8 mouse cellular contexts compared by ENCODE assay signal in the genomic region with DNA sequence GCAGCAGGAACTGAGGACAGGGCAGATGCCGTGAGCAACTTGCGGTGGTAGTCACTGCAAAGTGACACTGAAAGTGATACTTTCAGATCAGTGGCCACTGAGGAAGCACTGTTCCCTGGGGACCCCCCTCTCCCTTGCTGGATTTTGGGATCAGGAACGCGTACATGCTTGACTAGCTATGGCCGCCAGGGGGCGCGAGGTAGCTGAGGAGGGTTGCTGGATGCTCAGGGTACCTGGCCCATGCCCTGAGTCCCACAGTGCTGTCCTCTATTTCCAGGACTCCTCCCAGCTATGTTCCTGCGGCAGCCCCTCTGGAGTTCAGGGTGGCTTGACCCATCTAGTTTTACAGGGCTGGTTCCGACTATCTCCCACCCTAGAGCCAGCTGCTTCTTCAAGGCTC. TPM values are rescaled to one million over a fixed set of nuclear protein-coding genes. Genes with fewer than 3 reads are reported as not detected.
DNase-seq lines count a peak whose midpoint lies in the region; ATAC-seq lines count a peak whose summit lies in the region.

No protein-coding gene starts in this region.

- no peak overlapping the region for H3K4me3 ChIP-seq in hindbrain, embryonic 11.5 days (ENCODE audit: low read depth, low read length)

- H3K36me3 ChIP-seq in hindbrain, embryonic 11.5 days (ENCODE audit: control insufficient read depth, insufficient read depth, low read length): no peaks in the 10 kb centered on the region

- no peak overlapping the region for H3K27ac ChIP-seq in hindbrain, embryonic 11.5 days (ENCODE audit: low read depth, low read length)

- H3K4me2 ChIP-seq in hindbrain, embryonic 11.5 days (replicated peaks; ENCODE audit: low read depth, low read length): no peak overlapping the region

- no peak overlapping the region for H3K9ac ChIP-seq in hindbrain, embryonic 11.5 days (ENCODE audit: low read depth, low read length)

- no peaks in the 10 kb centered on the region for H3K4me1 ChIP-seq in hindbrain, embryonic 11.5 days (replicated peaks; ENCODE audit: control insufficient read depth, insufficient read depth, low read length)

- 18% methylated on average over 9 of the region's 9 CpGs for WGBS in hindbrain, embryonic 11.5 days

- H3K9me3 ChIP-seq in hindbrain, embryonic 11.5 days (ENCODE audit: control insufficient read depth, low read length): no peaks in the 10 kb centered on the region

- ATAC-seq in hindbrain, embryonic 11.5 days (ENCODE audit: low FRiP score): peak; percentile 43

- peak; percentile 71 for DNase-seq in T-cell, adult 2 months (ENCODE audit: low spot score)
- DNase-seq in cerebellum, adult 9-11 months: peak; percentile 27
- peak; percentile 44 to 57 for DNase-seq in frontal cortex, postnatal 25 days (ENCODE audit: low spot score in 2 of 2)
- peak; percentile 89 for DNase-seq in hindbrain, embryonic 11.5 days (ENCODE audit: low spot score)
- peak; percentile 31 for DNase-seq in left cerebral cortex, adult 11 months (ENCODE audit: low spot score)
- DNase-seq in mesoderm, embryonic 11.5 days (ENCODE audit: low read depth, low spot score): peak; percentile 84
- DNase-seq in right cerebral cortex, postnatal 4 days: peak; percentile 81
- peak; percentile 72 for DNase-seq in urinary bladder, postnatal 25 days (ENCODE audit: low spot score)

- no peaks in the 10 kb centered on the region for H3K27me3 ChIP-seq in hindbrain, embryonic 11.5 days (ENCODE audit: control insufficient read depth, insufficient read depth, low read length)

RNA-seq across cellular contexts. Expression of a gene that starts 17.8 kb away (rescaled TPM):
- 2.2 and 2.5 TPM in 2 replicates for polyA plus RNA-seq in hindbrain, embryonic 11.5 days (2014; fragmentation: Nextera tagmentation; extraction: Ambion mirVana)

Comparison
In these comparisons a context has a peak if more than half of its experiments do, and no peak if none do; other contexts are left out.
1. DNase-seq: peak in every context shown above with its lines; median percentile 89 in hindbrain, embryonic 11.5 days; 84 in mesoderm, embryonic 11.5 days; 81 in right cerebral cortex, postnatal 4 days; 72 in urinary bladder, postnatal 25 days; 71 in T-cell, adult 2 months; 50 in frontal cortex, postnatal 25 days; 31 in left cerebral cortex, adult 11 months; 27 in cerebellum, adult 9-11 months.